Mouse (Mus musculus) C2C12 (cell line): Measurements from ENCODE around the gene E2f2. TPM values are rescaled to one million over a fixed set of nuclear protein-coding genes. Genes with fewer than 3 reads are reported as not detected.

Source experiments
- H3K27me3 ChIP-seq: one replicate; pipeline ENCODE4 v1.6.1; 2011; ENCODE audit not compliant: control insufficient read depth, insufficient read depth, insufficient read length
- H3K36me3 ChIP-seq: one replicate; pipeline ENCODE4 v1.6.1; 2011; ENCODE audit not compliant: control insufficient read depth, insufficient read depth
- H3K4me3 ChIP-seq: one replicate; pipeline ENCODE4 v1.5.1; 2011; ENCODE audit warnings: mild to moderate bottlenecking, control low read depth; ENCODE audit not compliant: poor library complexity, insufficient read depth, severe bottlenecking
- H3K79me2 ChIP-seq: one replicate; pipeline ENCODE4 v1.6.1; 2011; ENCODE audit not compliant: control insufficient read depth, insufficient read depth
- H3K79me3 ChIP-seq: one replicate; pipeline ENCODE4 v1.6.1; 2011; ENCODE audit warnings: low read depth, control low read depth
- H3ac ChIP-seq: one replicate; pipeline ENCODE3; 2011; ENCODE audit warnings: low read depth; ENCODE audit not compliant: control insufficient read depth, insufficient read length
- CEBPB ChIP-seq: IDR thresholded peaks from one replicate; pipeline ENCODE4 v1.6.1; 2011; ENCODE audit warnings: low read depth, mild to moderate bottlenecking, control low read depth, moderate library complexity
- CTCF ChIP-seq: IDR thresholded peaks from one replicate; pipeline ENCODE4 v1.5.1; 2011; ENCODE audit not compliant: control insufficient read depth, insufficient read depth, insufficient read length
- FOSL1 ChIP-seq: IDR thresholded peaks from one replicate; pipeline ENCODE4 v1.8.0; 2011; ENCODE audit warnings: mild to moderate bottlenecking, low read length; ENCODE audit not compliant: poor library complexity, insufficient read depth, severe bottlenecking
- MAX ChIP-seq: IDR thresholded peaks from one replicate; pipeline ENCODE4 v1.6.1; 2011; ENCODE audit warnings: mild to moderate bottlenecking, control low read depth
- MYOD1 ChIP-seq: IDR thresholded peaks from one replicate; pipeline ENCODE4 v1.6.1; 2011; ENCODE audit warnings: low read depth; ENCODE audit not compliant: control insufficient read depth, insufficient read length
- MYOG ChIP-seq: IDR thresholded peaks from one replicate; pipeline ENCODE4 v1.6.1; 2011; ENCODE audit not compliant: control insufficient read depth, insufficient read length; ENCODE audit errors: extremely low read depth
- USF1 ChIP-seq: IDR thresholded peaks from one replicate; pipeline ENCODE4 v1.6.1; 2011; ENCODE audit warnings: low read depth, mild to moderate bottlenecking, control low read depth, moderate library complexity
- polyA plus RNA-seq: library from polyadenylated mRNA; unstranded; fragments of >200 nt; fragmentation: generic; extraction: Trizol; gene quantifications from one replicate; pipeline ENCODE4 v1.2.1, GENCODE M21; 2012; ENCODE audit warnings: missing spikeins

E2f2 gene
- polyA plus RNA-seq, 1 experiment = 11.5 TPM

DNA sequence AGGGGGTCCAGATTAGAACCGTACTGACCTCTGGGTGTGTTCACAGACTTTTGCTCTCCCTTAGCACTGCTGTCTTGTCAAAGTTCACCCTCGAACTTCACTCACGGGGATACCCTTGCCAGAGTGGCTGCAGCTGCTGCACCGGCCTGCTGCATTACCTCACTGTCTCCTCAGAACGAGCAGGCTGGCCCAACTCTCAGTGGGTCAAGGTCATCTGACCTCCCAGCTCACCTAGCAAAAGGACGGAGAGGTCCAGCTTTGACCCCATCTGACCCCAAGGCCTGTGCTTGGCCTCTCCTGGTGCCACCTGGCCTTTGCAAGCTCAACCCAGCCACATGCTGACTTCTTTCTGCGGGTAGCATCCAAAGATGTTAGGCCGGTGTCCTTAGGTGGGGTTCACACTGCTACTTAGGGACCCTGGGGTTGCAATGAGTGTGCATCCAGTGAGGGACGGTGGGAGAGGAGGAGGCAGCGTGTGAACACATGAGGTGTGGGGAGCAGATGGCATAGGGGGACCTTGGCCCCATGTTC, 3.9 kb downstream of the E2f2 start:
- H3K79me3 ChIP-seq = peaks cover 40% of the 10 kb centered on the region
- H3K27me3 ChIP-seq = no peaks in the 10 kb centered on the region
- TF ChIP-seq CEBPB (no peak), MYOG (no peak), FOSL1 (no peak), USF1 (no peak), MYOD1 (no peak), MAX (no peak), CTCF (no peak)
- peaks cover 27% of the 10 kb centered on the region for H3K36me3 ChIP-seq
- H3K4me3 ChIP-seq = no peak overlapping the region
- H3K79me2 ChIP-seq = peaks cover 71% of the 10 kb centered on the region
- H3ac ChIP-seq = peak overlapping the region; percentile 48

DNA sequence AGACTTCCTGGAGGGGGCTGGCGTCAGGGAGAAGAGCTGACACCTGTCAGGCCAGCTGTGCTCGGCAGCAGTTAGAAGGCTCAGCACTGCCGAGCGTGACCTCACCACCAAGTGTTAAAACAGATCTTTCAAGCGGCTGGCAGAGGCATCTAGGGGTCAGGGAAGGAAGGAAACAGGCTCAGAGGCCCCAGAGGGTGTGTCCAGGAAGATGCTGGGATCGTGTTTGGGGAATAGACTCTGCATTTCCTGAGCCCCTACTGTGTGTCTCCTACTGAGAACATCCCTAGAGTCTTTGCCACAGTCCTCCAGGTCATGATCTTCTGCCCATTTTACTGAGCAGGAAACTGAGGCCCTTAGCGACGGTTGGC, 5.0 kb downstream of the E2f2 start:
- TF ChIP-seq CEBPB = no peak
- TF ChIP-seq MYOD1 = peak; percentile 98
- H3K27me3 ChIP-seq = no peaks in the 10 kb centered on the region
- no peak overlapping the region for H3K4me3 ChIP-seq
- H3ac ChIP-seq = peak overlapping the region; percentile 15
- H3K36me3 ChIP-seq = peaks cover 28% of the 10 kb centered on the region
- H3K79me3 ChIP-seq = peaks cover 40% of the 10 kb centered on the region
- peaks cover 72% of the 10 kb centered on the region for H3K79me2 ChIP-seq

DNA sequence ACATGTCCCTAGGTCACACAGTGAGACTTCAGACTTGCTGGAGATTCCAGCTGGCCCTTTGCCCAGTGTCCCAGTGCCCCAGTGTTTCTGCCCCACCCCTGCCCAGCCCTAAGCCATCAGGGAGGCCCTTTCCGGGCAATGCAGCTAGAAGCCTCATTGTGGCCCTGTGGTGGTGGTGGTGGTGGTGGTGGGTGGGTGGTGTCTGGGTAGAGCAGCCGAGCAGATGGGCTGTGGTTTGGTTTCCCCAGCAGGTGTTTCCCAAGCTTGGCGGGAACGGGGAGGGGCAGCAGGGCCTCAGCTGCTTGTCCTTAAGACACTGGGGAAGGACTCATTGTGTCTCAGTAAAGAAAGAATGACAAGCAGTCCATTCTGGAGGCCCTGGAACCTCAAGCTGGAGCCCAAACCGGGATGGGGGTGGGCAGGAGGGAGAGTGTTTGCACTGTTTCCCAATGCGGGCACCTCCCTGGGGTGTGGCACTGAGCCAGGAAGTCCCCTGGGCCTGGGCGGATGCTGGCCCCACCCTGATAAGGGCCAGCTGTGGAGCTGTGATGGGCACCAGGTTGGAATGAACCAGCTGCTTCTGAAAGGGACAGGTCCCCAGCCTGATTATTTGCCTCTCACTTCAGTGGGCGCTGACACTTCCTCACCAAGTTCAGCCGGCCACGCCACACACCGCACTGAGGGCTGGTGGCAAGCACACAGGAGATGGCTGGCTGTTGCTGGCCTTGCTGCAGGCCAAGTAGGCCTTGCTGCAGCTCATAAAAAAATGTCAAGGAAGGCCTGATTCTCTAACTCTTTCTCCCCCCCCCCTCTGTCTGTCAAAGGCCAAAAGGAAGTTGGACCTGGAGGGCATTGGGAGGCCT, 5.6 kb downstream of the E2f2 start:
- Histone ChIP-seq H3K4me3 (no peak overlapping the region), H3K79me3 (peaks cover 40% of the 10 kb centered on the region), H3K36me3 (peaks cover 35% of the 10 kb centered on the region), H3K79me2 (peaks cover 69% of the 10 kb centered on the region), H3ac (peak overlapping the region; percentile 15), H3K27me3 (no peaks in the 10 kb centered on the region)
- TF ChIP-seq MYOD1 (peak; percentile 80), CTCF (no peak), CEBPB (peak; percentile 58), FOSL1 (no peak)

DNA sequence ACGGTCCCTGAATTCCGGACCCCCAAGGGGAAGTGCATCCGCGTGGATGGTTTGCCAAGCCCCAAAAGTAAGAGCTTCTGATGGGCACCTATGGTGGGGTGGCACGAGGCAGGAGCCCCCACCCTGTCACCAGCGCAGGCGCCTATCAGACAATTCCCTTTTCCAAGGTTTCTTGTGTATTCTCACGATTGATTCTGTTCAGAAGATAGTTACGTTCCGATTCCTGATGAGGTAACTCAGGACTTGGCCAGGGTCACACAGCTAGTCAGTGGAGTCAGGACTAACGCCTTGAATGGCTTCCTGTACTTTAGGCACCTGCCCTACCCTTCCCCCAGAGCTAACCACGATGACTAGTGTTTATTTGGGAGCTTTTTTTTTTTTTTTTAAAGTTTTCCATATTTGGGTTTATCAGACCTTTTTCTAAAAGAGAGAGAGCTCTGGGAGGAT, 6.3 kb downstream of the E2f2 start:
- no peak overlapping the region for H3ac ChIP-seq
- H3K27me3 ChIP-seq = no peaks in the 10 kb centered on the region
- H3K79me2 ChIP-seq = peaks cover 63% of the 10 kb centered on the region
- TF ChIP-seq CTCF = no peak
- no peak for TF ChIP-seq FOSL1
- no peak for TF ChIP-seq MAX
- no peak for TF ChIP-seq MYOG
- peak; percentile 38 for TF ChIP-seq MYOD1
- no peak for TF ChIP-seq CEBPB
- TF ChIP-seq USF1 = no peak
- peaks cover 35% of the 10 kb centered on the region for H3K79me3 ChIP-seq
- no peak overlapping the region for H3K4me3 ChIP-seq
- peaks cover 39% of the 10 kb centered on the region for H3K36me3 ChIP-seq

GRCm38 (mm10) chr4:136179456-136179855, 7.3 kb downstream of the E2f2 start:
- peaks cover 53% of the 10 kb centered on the region for H3K79me2 ChIP-seq
- no peak for TF ChIP-seq MYOG
- TF ChIP-seq CTCF = no peak
- no peak for TF ChIP-seq MYOD1
- no peak for TF ChIP-seq FOSL1
- no peak for TF ChIP-seq MAX
- TF ChIP-seq CEBPB = peak; percentile 53
- H3K27me3 ChIP-seq = no peaks in the 10 kb centered on the region
- peaks cover 45% of the 10 kb centered on the region for H3K36me3 ChIP-seq
- no peak overlapping the region for H3ac ChIP-seq
- H3K4me3 ChIP-seq = no peak overlapping the region
- H3K79me3 ChIP-seq = peaks cover 26% of the 10 kb centered on the region

GRCm38 (mm10) chr4:136179998-136180397, 7.8 kb downstream of the E2f2 start:
- Histone ChIP-seq H3K27me3 (no peaks in the 10 kb centered on the region), H3K79me3 (peaks cover 25% of the 10 kb centered on the region), H3K79me2 (peaks cover 48% of the 10 kb centered on the region), H3K4me3 (no peak overlapping the region), H3K36me3 (peaks cover 45% of the 10 kb centered on the region), H3ac (no peak overlapping the region)
- TF ChIP-seq MYOG = no peak
- no peak for TF ChIP-seq CEBPB
- peak; percentile 46 for TF ChIP-seq CTCF
